Mouse (Mus musculus) heart, postnatal 0 days (tissue): ENCODE results near the gene Atxn1.

Experiments
- CTCF ChIP-seq: IDR thresholded peaks from 2 replicates; pipeline ENCODE4 v1.5.1; 2016; ENCODE audit warnings: antibody characterized with exemption, control low read depth, low read depth
- EP300 ChIP-seq: IDR thresholded peaks from 2 replicates; pipeline ENCODE4 v1.6.1; 2016; ENCODE audit warnings: antibody characterized with exemption, low read depth

DNA sequence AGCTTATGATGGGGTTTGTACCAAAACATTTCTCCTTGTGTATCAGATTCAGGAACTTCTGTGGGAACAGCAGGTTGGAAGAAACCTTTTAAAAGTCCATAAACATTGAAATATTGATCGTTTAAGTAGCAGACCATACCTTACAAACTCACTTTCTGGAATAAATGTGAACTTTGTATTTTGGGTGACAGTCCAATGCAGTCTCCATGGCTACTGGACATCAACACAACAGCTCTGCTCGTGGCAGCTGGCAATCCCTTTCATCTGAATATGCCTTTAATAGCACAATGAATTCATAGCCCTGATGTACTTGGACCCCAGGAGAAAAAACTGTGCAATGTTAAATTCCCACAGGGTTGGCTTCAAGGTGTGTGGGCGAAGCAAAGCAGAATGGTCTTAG lies 302.6 kb downstream of the Atxn1 start:
- TF ChIP-seq CTCF: no peak
- no peak for TF ChIP-seq EP300
